Mouse (Mus musculus): ENCODE results near the gene Grin2b.

DNA sequence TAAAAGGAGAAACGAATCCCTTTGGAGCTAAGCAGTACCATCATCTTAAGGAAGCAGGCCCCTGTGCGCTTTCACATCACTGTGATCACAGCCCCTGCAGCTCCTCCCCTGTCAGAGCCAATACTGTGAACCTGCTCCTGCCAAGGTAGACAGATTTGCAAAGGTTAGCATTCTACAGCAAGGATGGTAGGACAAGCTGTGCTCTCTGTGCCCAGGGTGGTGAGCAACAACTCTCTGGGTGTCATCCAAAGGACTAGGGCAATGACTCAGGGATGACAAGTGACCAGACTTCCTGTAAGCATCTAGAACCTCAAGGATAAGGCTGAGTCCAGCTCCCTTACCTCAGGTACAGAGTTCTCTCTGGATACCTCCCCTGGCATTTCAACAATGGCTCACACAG lies 451.6 kb downstream of the Grin2b start:
- no peak for TF ChIP-seq E2F4 (IDR thresholded peaks at IDR 0.05; ENCODE audit: insufficient read depth)
- no peak for TF ChIP-seq POLR2AphosphoS2 (IDR thresholded peaks at IDR 0.05; ENCODE audit: insufficient read length, low read depth)
- no peak for TF ChIP-seq MAX (IDR thresholded peaks at IDR 0.05; ENCODE audit: low read depth)
- no peak for TF ChIP-seq TCF12 (IDR thresholded peaks at IDR 0.05; ENCODE audit: insufficient read depth, poor library complexity, severe bottlenecking)
- TF ChIP-seq POLR2A (IDR thresholded peaks at IDR 0.05; ENCODE audit: insufficient read length, low read depth) = no peak
- no peak for TF ChIP-seq REST (IDR thresholded peaks at IDR 0.05; ENCODE audit: insufficient read depth, insufficient read length)
- no peak for TF ChIP-seq USF1 (IDR thresholded peaks at IDR 0.05; ENCODE audit: low read depth)
- TF ChIP-seq MYOG (IDR thresholded peaks at IDR 0.05; ENCODE audit: control insufficient read depth in 1 of 3, insufficient read depth in 1 of 3, insufficient read length in 2 of 3, low read depth in 2 of 3) = no peak
- TF ChIP-seq CEBPB (IDR thresholded peaks at IDR 0.05; ENCODE audit: insufficient read depth, poor library complexity, severe bottlenecking) = no peak
- TF ChIP-seq SRF (IDR thresholded peaks at IDR 0.05; ENCODE audit: control insufficient read depth, insufficient read length, low read depth) = no peak
- no peak for TF ChIP-seq MYOD1 (IDR thresholded peaks at IDR 0.05; ENCODE audit: control insufficient read depth in 1 of 3, insufficient read length in 2 of 3, low read depth in 2 of 3)
- no peak for TF ChIP-seq TCF3 (IDR thresholded peaks at IDR 0.05; ENCODE audit: insufficient read length, low read depth)
